Comparison of ENCODE assay signal across 10 mouse cellular contexts in genomic region chr17:86618431-86618861, GRCm38 (mm10).
DNase-seq lines count a peak whose midpoint lies in the region; ATAC-seq and TF ChIP-seq lines count a peak whose summit lies in the region.
"Had no signal": no experiment of that assay in that cellular context is flagged by ENCODE, and none has a peak within 500 bp of the region (broad histone marks: within the 10 kb centered on the region; RNA-seq: fewer than 3 reads in every experiment).

No protein-coding gene starts in this region.

- peaks cover 9% of the 10 kb centered on the region for H3K4me1 ChIP-seq in hindbrain, embryonic 13.5 days (replicated peaks)
- no peaks in the 10 kb centered on the region for H3K4me1 ChIP-seq in hindbrain, embryonic 11.5 days (replicated peaks; ENCODE audit: control insufficient read depth, insufficient read depth, low read length)
- peaks cover 17% of the 10 kb centered on the region for H3K4me1 ChIP-seq in heart, postnatal 0 days (ENCODE audit: control insufficient read depth, insufficient read depth)
- H3K4me1 ChIP-seq in midbrain, embryonic 13.5 days (replicated peaks) = peaks cover 5% of the 10 kb centered on the region; the same call in 1 of the 2 replicates

- DNase-seq in hindbrain, embryonic 11.5 days (ENCODE audit: low spot score) = no peak
- DNase-seq in brain, embryonic 14.5 days (ENCODE audit: low read depth) = peak; percentile 8
- peak; percentile 26 for DNase-seq in heart, postnatal 0 days (ENCODE audit: low spot score)
- DNase-seq in kidney, postnatal 4 days = peak; percentile 47 to 63
- no peak for DNase-seq in testis, postnatal 14 days (ENCODE audit: low spot score)
- no peak for DNase-seq in urinary bladder, postnatal 36 days (ENCODE audit: low spot score in 2 of 2)
- DNase-seq: lung, embryonic 14.5 days had no signal

- H3K27me3 ChIP-seq in hindbrain, embryonic 13.5 days = no peaks in the 10 kb centered on the region
- no peaks in the 10 kb centered on the region for H3K27me3 ChIP-seq in hindbrain, embryonic 11.5 days (ENCODE audit: control insufficient read depth, insufficient read depth, low read length)
- H3K27me3 ChIP-seq in heart, postnatal 0 days (ENCODE audit: control insufficient read depth, insufficient read depth, low read length) = no peaks in the 10 kb centered on the region
- no peaks in the 10 kb centered on the region for H3K27me3 ChIP-seq in midbrain, embryonic 13.5 days
- H3K27me3 ChIP-seq: CH12.LX had no signal

- 0 out of 2 replicates have a peak overlapping the region, but pooled peaks have one; percentile 13 for H3K27ac ChIP-seq in hindbrain, embryonic 13.5 days
- H3K27ac ChIP-seq in hindbrain, embryonic 11.5 days (ENCODE audit: low read depth, low read length) = no peak overlapping the region
- H3K27ac ChIP-seq in heart, postnatal 0 days (ENCODE audit: low read depth) = peak overlapping the region; percentile 71
- no peak overlapping the region for H3K27ac ChIP-seq in midbrain, embryonic 13.5 days

- no peak overlapping the region for H3K9ac ChIP-seq in hindbrain, embryonic 13.5 days
- H3K9ac ChIP-seq in hindbrain, embryonic 11.5 days (ENCODE audit: low read depth, low read length) = no peak overlapping the region
- no peak overlapping the region for H3K9ac ChIP-seq in heart, postnatal 0 days (replicated peaks; ENCODE audit: low read depth, low read length)
- no peak overlapping the region for H3K9ac ChIP-seq in midbrain, embryonic 13.5 days (replicated peaks)
- H3K9ac ChIP-seq: lung, embryonic 14.5 days had no signal

- no peaks in the 10 kb centered on the region for H3K9me3 ChIP-seq in hindbrain, embryonic 13.5 days
- no peaks in the 10 kb centered on the region for H3K9me3 ChIP-seq in hindbrain, embryonic 11.5 days (ENCODE audit: control insufficient read depth, low read length)
- H3K9me3 ChIP-seq in heart, postnatal 0 days (replicated peaks; ENCODE audit: control insufficient read depth, low read length) = no peaks in the 10 kb centered on the region
- no peaks in the 10 kb centered on the region for H3K9me3 ChIP-seq in midbrain, embryonic 13.5 days

- H3K4me2 ChIP-seq in hindbrain, embryonic 13.5 days = no peak overlapping the region
- H3K4me2 ChIP-seq in hindbrain, embryonic 11.5 days (replicated peaks; ENCODE audit: low read depth, low read length) = no peak overlapping the region
- no peak overlapping the region for H3K4me2 ChIP-seq in heart, postnatal 0 days (ENCODE audit: low read depth, low read length)
- no peak overlapping the region for H3K4me2 ChIP-seq in midbrain, embryonic 13.5 days (replicated peaks)
- H3K4me2 ChIP-seq: lung, embryonic 14.5 days had no signal

- 68% methylated on average over 4 of the region's 4 CpGs for WGBS in hindbrain, embryonic 13.5 days
- WGBS in hindbrain, embryonic 11.5 days = 69% methylated on average over 4 of the region's 4 CpGs
- 23% methylated on average over 4 of the region's 4 CpGs for WGBS in heart, postnatal 0 days
- 72% methylated on average over 4 of the region's 4 CpGs for WGBS in midbrain, embryonic 13.5 days

- TF ChIP-seq EP300 in heart, postnatal 0 days (IDR thresholded peaks at IDR 0.05; ENCODE audit: low read depth) = no peak

- TF ChIP-seq POLR2A in brain, embryonic 14.5 days (IDR thresholded peaks at IDR 0.05; ENCODE audit: borderline replicate concordance, extremely low read depth, insufficient read depth, insufficient read length, poor library complexity, severe bottlenecking) = no peak

- no peaks in the 10 kb centered on the region for H3K36me3 ChIP-seq in hindbrain, embryonic 13.5 days
- H3K36me3 ChIP-seq in hindbrain, embryonic 11.5 days (ENCODE audit: control insufficient read depth, insufficient read depth, low read length) = no peaks in the 10 kb centered on the region
- peaks cover 11% of the 10 kb centered on the region; the same call in 1 of the 2 replicates for H3K36me3 ChIP-seq in heart, postnatal 0 days (replicated peaks; ENCODE audit: control insufficient read depth, insufficient read depth, low read length)
- H3K36me3 ChIP-seq in midbrain, embryonic 13.5 days = no peaks in the 10 kb centered on the region

- H3K4me3 ChIP-seq in hindbrain, embryonic 13.5 days = no peak overlapping the region
- no peak overlapping the region for H3K4me3 ChIP-seq in hindbrain, embryonic 11.5 days (ENCODE audit: low read depth, low read length)
- H3K4me3 ChIP-seq in heart, postnatal 0 days (ENCODE audit: low read depth, low read length) = no peak overlapping the region
- no peak overlapping the region for H3K4me3 ChIP-seq in midbrain, embryonic 13.5 days (replicated peaks)

- TF ChIP-seq CTCF in brain, embryonic 14.5 days (IDR thresholded peaks at IDR 0.05; ENCODE audit: borderline replicate concordance, extremely low read depth, insufficient read depth, insufficient read length) = no peak
- TF ChIP-seq CTCF in heart, postnatal 0 days (IDR thresholded peaks at IDR 0.05; ENCODE audit: low read depth) = no peak

- no peak for ATAC-seq in hindbrain, embryonic 13.5 days (ENCODE audit: low FRiP score)
- no peak for ATAC-seq in hindbrain, embryonic 11.5 days (ENCODE audit: low FRiP score)
- ATAC-seq in heart, postnatal 0 days (ENCODE audit: insufficient read depth, low read depth) = peak; percentile 54
- no peak for ATAC-seq in midbrain, embryonic 13.5 days

Comparison
In these comparisons a context has a peak if more than half of its experiments do, and no peak if none do; other contexts are left out.
1. H3K27ac ChIP-seq: peak in hindbrain, embryonic 13.5 days (single experiment) and heart, postnatal 0 days (single experiment); none in hindbrain, embryonic 11.5 days (single experiment) and midbrain, embryonic 13.5 days (single experiment).
2. DNase-seq: peak in brain, embryonic 14.5 days (single experiment), heart, postnatal 0 days (single experiment) and kidney, postnatal 4 days (2 of 2); none in hindbrain, embryonic 11.5 days (single experiment), testis, postnatal 14 days (single experiment) and urinary bladder, postnatal 36 days (0 of 2).